Mouse (Mus musculus): Measurements from ENCODE around the gene Duox1. TPM values are rescaled to one million over a fixed set of nuclear protein-coding genes. Genes with fewer than 3 reads are reported as not detected.

Duox1 gene
- polyA plus RNA-seq, 1 experiment from 2014 or later, result 0.15 TPM

DNA sequence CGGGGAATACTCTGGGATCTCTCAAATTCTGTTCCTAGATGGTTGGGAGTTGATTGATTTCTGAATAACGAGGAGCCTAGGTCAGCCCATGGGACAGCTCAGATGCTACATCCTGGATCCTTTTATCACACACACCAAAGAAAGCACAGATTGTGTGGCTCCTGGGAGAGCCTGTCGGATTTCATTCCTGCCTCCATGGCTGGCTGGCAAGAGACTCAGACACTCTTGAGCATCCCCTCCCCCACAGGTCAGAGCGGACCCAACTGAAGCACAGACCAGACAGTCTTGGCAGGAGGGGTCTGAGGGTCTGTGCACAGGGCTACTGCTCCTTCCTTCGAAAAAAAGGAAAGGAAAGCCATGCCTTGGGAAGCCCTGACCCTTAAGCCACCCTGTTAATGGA lies 51.2 kb downstream of the Duox1 start:
- 0 out of 2 replicates have a peak, but pooled peaks have one; percentile 11 for ATAC-seq
- Histone ChIP-seq H3K9me3 (ENCODE audit: control insufficient read depth, low read length) (no peaks in the 10 kb centered on the region), H3K27me3 (replicated peaks; ENCODE audit: control insufficient read depth, insufficient read depth, low read length) (no peaks in the 10 kb centered on the region), H3K36me3 (ENCODE audit: control insufficient read depth, insufficient read depth, low read length) (no peaks in the 10 kb centered on the region), H3K4me2 (ENCODE audit: low read length) (peak overlapping the region; percentile 79), H3K27ac (ENCODE audit: low read depth, low read length) (peak overlapping the region; percentile 65), H3K4me1 (ENCODE audit: control insufficient read depth, insufficient read depth, low read depth, low read length) (peaks cover 32% of the 10 kb centered on the region), H3K4me3 (ENCODE audit: low read length) (peak overlapping the region; percentile 87), H3K9ac (ENCODE audit: low read depth, low read length) (peak overlapping the region; percentile 92)
- 28% methylated on average over 5 of the region's 5 CpGs for WGBS

DNA sequence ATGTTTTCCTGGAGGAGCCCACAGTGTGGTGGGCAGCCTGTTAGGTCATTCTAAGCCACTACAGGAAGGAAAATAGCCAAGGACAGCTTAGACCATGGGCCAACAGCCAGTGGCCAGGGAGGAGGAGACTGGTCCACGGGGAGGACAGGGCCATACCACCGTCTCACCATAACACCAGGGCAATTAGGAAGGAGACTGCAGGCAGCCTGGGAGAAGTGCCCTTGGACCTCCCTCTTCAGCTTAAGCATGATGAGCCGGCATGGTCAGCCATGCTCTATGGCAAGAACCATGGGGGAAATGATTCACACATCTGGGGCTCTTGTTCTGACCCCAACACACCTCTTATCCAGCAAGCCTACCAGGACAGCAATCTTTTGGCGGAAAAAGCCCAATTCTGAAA lies 51.7 kb downstream of the Duox1 start:
- H3K9me3 ChIP-seq (ENCODE audit: control insufficient read depth, low read length), result no peaks in the 10 kb centered on the region
- peaks cover 29% of the 10 kb centered on the region for H3K4me1 ChIP-seq (ENCODE audit: control insufficient read depth, insufficient read depth, low read depth, low read length)
- H3K4me3 ChIP-seq (ENCODE audit: low read length), result peak overlapping the region; percentile 87
- peak overlapping the region; percentile 92 for H3K9ac ChIP-seq (ENCODE audit: low read depth, low read length)
- WGBS, result 17% methylated on average over 4 of the region's 4 CpGs
- H3K27ac ChIP-seq (ENCODE audit: low read depth, low read length), result peak overlapping the region; percentile 13; the same call in 1 of the 2 replicates
- peak overlapping the region; percentile 79 for H3K4me2 ChIP-seq (ENCODE audit: low read length)
- ATAC-seq, result no peak
- no peaks in the 10 kb centered on the region for H3K27me3 ChIP-seq (replicated peaks; ENCODE audit: control insufficient read depth, insufficient read depth, low read length)
- no peaks in the 10 kb centered on the region for H3K36me3 ChIP-seq (ENCODE audit: control insufficient read depth, insufficient read depth, low read length)

DNA sequence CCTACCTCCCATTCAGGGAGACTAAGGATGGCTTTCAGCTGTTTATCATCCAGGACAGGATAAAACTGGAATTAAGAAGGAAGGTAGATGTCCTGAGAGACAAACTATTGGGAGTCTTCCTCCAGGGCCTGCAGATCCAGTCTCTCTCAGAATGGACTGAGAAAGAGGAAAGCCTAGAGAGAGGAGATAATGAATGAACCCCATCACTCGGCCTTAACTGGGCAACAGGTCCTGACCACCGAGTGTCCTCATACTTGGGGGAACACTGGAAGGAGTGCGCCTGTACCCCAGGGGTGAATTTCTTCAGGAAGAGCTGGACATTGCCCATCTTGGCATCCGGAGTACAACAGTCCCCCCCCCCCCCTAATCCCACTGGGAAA lies 52.2 kb downstream of the Duox1 start:
- no peak for ATAC-seq
- 3% methylated on average over 4 of the region's 4 CpGs for WGBS
- Histone ChIP-seq H3K36me3 (ENCODE audit: control insufficient read depth, insufficient read depth, low read length) (no peaks in the 10 kb centered on the region), H3K27ac (ENCODE audit: low read depth, low read length) (peak overlapping the region; percentile 66; the same call in 1 of the 2 replicates), H3K27me3 (replicated peaks; ENCODE audit: control insufficient read depth, insufficient read depth, low read length) (no peaks in the 10 kb centered on the region), H3K4me2 (ENCODE audit: low read length) (peak overlapping the region; percentile 79), H3K4me3 (ENCODE audit: low read length) (peak overlapping the region; percentile 87), H3K9me3 (ENCODE audit: control insufficient read depth, low read length) (no peaks in the 10 kb centered on the region), H3K9ac (ENCODE audit: low read depth, low read length) (peak overlapping the region; percentile 92), H3K4me1 (ENCODE audit: control insufficient read depth, insufficient read depth, low read depth, low read length) (peaks cover 29% of the 10 kb centered on the region)

DNA sequence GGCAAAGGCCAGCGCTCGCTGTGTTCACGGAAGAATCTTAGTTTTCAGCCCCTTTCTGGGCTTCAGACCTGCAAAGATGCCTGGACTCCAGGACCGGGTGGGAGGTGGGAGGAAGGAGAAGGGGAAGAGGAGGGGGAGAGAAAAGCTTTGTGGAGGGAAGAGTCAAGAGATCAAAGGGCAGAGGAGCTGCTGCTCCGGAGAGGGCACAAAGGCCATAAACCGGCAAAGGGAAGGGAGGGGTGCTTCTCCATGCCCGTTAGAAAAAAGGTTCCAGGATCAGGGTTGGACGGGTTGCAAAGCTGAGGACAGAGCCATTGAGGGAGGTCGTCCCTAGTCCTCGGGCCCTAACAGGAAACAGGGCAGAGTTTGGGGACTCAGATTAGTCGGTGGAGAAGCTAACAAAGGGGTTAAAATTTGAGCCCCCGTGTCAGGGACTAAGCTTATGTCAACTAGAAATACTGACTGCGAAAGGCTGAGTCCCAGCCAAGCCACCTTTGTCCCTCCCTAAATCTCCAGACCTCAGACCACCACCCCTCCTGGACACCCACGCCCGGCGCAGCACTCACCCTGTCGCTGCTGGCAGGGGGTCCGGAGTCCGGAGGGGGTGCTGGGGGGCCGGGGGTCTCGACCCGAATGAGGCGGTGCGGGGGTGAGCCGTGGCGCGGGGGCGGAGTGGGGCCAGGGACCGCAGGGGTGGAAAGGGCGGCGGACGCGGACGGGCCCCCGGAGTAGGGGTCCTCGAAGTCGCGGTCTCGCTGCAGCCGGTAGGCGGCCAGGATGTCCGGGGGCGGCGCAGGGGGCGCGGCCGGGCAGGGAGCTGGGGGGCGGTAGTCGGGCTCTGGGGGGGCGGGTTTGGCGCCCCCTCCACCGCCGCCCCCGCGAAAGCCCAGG lies 52.9 kb downstream of the Duox1 start:
- ATAC-seq, result peak; percentile 31
- peaks cover 29% of the 10 kb centered on the region for H3K4me1 ChIP-seq (ENCODE audit: control insufficient read depth, insufficient read depth, low read depth, low read length)
- no peaks in the 10 kb centered on the region for H3K27me3 ChIP-seq (replicated peaks; ENCODE audit: control insufficient read depth, insufficient read depth, low read length)
- under 1% methylated on average over 22 of the region's 55 CpGs for WGBS
- no peaks in the 10 kb centered on the region for H3K9me3 ChIP-seq (ENCODE audit: control insufficient read depth, low read length)
- peak overlapping the region; percentile 66 for H3K27ac ChIP-seq (ENCODE audit: low read depth, low read length)
- no peaks in the 10 kb centered on the region for H3K36me3 ChIP-seq (ENCODE audit: control insufficient read depth, insufficient read depth, low read length)
- peak overlapping the region; percentile 79 for H3K4me2 ChIP-seq (ENCODE audit: low read length)
- H3K9ac ChIP-seq (ENCODE audit: low read depth, low read length), result peak overlapping the region; percentile 92
- peak overlapping the region; percentile 87 for H3K4me3 ChIP-seq (ENCODE audit: low read length)

DNA sequence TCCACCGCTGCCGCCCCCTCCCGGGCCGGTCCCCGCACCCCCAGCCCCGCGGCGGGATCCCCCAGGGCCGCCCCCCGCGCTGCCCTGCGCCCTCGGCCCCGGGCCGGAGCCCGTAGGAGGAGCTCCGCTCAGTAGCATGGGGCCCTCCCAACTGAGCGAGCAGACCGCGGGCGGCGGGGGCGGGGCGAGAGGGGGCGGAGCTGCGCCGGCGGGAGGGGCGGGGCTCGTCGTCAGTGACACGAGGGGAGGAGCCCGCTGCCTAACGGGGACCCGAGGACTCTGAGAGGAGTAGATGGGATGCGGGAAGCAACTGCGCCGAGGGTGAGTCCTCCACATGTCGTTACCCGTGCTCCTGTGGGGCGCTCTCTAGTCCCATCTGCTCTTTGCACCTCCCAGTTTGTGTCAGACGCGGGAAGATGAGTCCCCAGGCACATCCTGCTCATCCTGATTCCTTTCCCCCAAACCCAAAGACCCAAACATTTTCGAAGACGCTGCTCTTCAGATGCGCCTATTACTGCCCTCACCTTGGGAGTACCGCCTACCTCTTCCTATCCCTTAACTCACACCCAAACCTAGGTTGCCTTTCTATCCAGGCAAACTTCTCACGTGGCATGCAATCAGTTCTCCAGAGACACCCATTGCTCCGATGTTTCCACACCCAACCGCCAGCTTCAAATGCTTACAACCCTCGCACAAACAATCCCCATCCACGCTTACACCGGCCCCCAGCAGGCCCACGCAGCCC lies 53.7 kb downstream of the Duox1 start, which contains the start of gene Shf:
TSS of gene Shf (minus strand) at position 168 of the 745 bp plus-strand sequence.
- Histone ChIP-seq H3K4me3 (ENCODE audit: low read length) (peak within 1 kb of the TSS; percentile 87), H3K4me2 (ENCODE audit: low read length) (peak within 1 kb of the TSS; percentile 79), H3K9ac (ENCODE audit: low read depth, low read length) (peak within 1 kb of the TSS; percentile 92), H3K36me3 (ENCODE audit: control insufficient read depth, insufficient read depth, low read length) (no peaks in the 10 kb centered on the region), H3K4me1 (ENCODE audit: control insufficient read depth, insufficient read depth, low read depth, low read length) (peaks cover 29% of the 10 kb centered on the region), H3K27me3 (replicated peaks; ENCODE audit: control insufficient read depth, insufficient read depth, low read length) (no peaks in the 10 kb centered on the region), H3K27ac (ENCODE audit: low read depth, low read length) (peak within 1 kb of the TSS; percentile 66), H3K9me3 (ENCODE audit: control insufficient read depth, low read length) (no peaks in the 10 kb centered on the region)
- under 1% methylated on average over 39 of the region's 54 CpGs for WGBS
- ATAC-seq, result peak; percentile 89

DNA sequence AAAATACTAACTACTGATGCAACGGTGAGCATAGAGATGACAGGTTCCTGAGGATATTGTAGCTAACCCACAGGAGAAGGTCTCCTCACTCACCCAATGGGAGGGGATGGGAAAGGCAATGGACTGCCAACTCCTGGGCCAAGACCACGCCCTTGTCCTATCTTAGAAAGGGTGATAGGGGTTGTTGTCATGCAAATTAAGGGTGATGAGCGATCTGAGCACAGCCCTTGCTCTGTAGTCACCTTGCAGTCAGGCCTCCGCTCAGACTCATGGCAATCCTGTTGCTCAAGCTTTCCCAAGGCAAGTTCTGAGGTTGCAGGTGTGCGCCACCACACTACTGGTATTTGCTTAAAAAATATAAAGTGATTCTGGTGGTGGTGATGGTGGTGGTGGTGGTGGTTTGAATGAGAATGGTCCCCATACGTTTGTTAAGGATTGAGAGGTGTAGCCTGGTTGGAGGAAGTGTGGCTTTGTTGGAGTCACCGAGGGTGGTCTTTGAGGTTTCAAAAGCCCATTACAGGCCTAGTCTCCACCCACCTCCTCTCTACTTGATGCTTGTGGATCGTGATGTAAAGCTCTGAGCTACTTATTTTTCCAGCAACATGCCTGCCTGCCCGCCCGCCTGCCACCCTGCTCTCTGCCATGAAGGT lies 54.8 kb downstream of the Duox1 start:
- WGBS, result 33% methylated on average over 10 of the region's 10 CpGs
- Histone ChIP-seq H3K4me3 (ENCODE audit: low read length) (no peak overlapping the region), H3K4me1 (ENCODE audit: control insufficient read depth, insufficient read depth, low read depth, low read length) (peaks cover 31% of the 10 kb centered on the region), H3K9ac (ENCODE audit: low read depth, low read length) (no peak overlapping the region), H3K4me2 (ENCODE audit: low read length) (peak overlapping the region; percentile 79), H3K36me3 (ENCODE audit: control insufficient read depth, insufficient read depth, low read length) (no peaks in the 10 kb centered on the region), H3K9me3 (ENCODE audit: control insufficient read depth, low read length) (no peaks in the 10 kb centered on the region), H3K27ac (ENCODE audit: low read depth, low read length) (no peak overlapping the region), H3K27me3 (replicated peaks; ENCODE audit: control insufficient read depth, insufficient read depth, low read length) (no peaks in the 10 kb centered on the region)
- ATAC-seq, result no peak

DNA sequence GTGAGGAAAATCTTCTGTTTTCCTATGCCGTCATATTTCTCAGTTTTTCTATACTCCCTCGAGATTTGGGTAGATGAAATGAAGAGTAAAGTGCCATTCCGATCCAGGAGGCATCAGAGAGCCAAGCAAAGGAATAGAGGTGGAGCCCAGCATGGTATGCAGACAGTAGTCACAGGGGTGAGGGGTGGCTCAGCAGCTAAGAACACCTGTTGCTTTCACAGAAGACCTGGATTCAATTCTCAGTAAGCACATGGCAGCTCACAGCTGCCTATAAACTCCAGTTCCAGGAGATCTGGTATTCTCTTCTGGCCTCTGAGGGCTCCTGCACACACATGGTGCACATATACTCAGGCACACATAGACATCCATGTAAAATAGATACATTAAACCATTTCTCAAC lies 56.6 kb downstream of the Duox1 start:
- Histone ChIP-seq H3K9ac (ENCODE audit: low read depth, low read length) (no peak overlapping the region), H3K9me3 (ENCODE audit: control insufficient read depth, low read length) (no peaks in the 10 kb centered on the region), H3K27me3 (replicated peaks; ENCODE audit: control insufficient read depth, insufficient read depth, low read length) (no peaks in the 10 kb centered on the region), H3K4me1 (ENCODE audit: control insufficient read depth, insufficient read depth, low read depth, low read length) (peaks cover 17% of the 10 kb centered on the region), H3K27ac (ENCODE audit: low read depth, low read length) (no peak overlapping the region), H3K36me3 (ENCODE audit: control insufficient read depth, insufficient read depth, low read length) (no peaks in the 10 kb centered on the region), H3K4me3 (ENCODE audit: low read length) (no peak overlapping the region), H3K4me2 (ENCODE audit: low read length) (no peak overlapping the region)
- 69% methylated on average over 3 of the region's 3 CpGs for WGBS
- no peak for ATAC-seq

DNA sequence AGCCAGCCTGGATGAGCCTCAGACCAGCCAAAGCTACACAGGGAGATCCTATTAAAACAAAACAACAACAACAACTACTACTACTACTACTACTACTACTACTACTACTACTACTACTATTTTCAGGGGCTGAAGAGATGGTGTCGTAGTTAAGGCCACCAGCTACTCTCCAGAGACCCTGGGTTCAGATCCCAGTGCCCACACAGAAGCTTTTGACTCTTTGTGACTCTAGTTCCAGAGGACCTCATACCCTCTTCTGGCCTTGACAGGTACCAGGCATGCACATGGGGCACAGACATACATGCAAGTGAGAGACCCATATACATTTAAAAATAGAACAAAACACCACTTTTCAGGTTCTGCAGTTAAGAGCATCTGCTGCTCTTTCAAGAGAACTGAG lies 57.1 kb downstream of the Duox1 start:
- WGBS, result 100% methylated on average over 1 of the region's 1 CpGs

More for the DNA sequence above, 57.1 kb downstream of the Duox1 start:
- H3K36me3 ChIP-seq (ENCODE audit: control insufficient read depth, insufficient read depth, low read length), result no peaks in the 10 kb centered on the region
- H3K9me3 ChIP-seq (ENCODE audit: control insufficient read depth, low read length), result no peaks in the 10 kb centered on the region
- H3K9ac ChIP-seq (ENCODE audit: low read depth, low read length), result no peak overlapping the region
- no peak overlapping the region for H3K4me2 ChIP-seq (ENCODE audit: low read length)
- no peak overlapping the region for H3K4me3 ChIP-seq (ENCODE audit: low read length)
- H3K27me3 ChIP-seq (replicated peaks; ENCODE audit: control insufficient read depth, insufficient read depth, low read length), result no peaks in the 10 kb centered on the region
- ATAC-seq, result no peak
- H3K27ac ChIP-seq (ENCODE audit: low read depth, low read length), result no peak overlapping the region
- H3K4me1 ChIP-seq (ENCODE audit: control insufficient read depth, insufficient read depth, low read depth, low read length), result peaks cover 13% of the 10 kb centered on the region

All from hindbrain, embryonic 16.5 days (tissue).